14 mouse cellular contexts compared by ENCODE assay signal in the genomic region with DNA sequence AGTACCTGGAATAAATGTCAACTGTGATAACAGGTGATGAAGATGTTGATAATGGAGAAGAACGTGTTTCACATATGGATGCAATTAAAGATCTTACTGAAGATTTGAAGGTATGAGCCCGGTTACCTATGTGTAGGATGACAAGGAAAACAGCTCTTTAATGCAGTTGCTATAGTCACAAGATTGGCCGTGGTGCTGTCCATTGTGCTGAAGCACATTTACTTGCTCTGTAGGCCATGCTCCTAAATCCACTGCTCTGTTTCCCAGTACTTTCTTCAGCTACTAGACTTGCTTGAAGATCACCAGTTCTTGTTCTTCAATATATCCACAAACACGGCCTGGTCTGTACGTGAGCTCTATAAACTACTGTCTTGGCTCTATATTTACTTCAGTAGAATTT.
DNase-seq lines count a peak whose midpoint lies in the region; ATAC-seq lines count a peak whose summit lies in the region.
"Had no signal": no experiment of that assay in that cellular context is flagged by ENCODE, and none has a peak within 500 bp of the region (broad histone marks: within the 10 kb centered on the region; RNA-seq: fewer than 3 reads in every experiment).

No protein-coding gene starts in this region.

- H3K36me3 ChIP-seq in liver, embryonic 12.5 days: no peaks in the 10 kb centered on the region
- no peaks in the 10 kb centered on the region for H3K36me3 ChIP-seq in neural tube, embryonic 11.5 days (ENCODE audit: control insufficient read depth, insufficient read depth, low read length)
- H3K36me3 ChIP-seq: forebrain, embryonic 10.5 days; hindbrain, embryonic 15.5 days; limb, embryonic 13.5 days had no signal

- H3K27ac ChIP-seq in liver, embryonic 12.5 days: no peak overlapping the region
- H3K27ac ChIP-seq in neural tube, embryonic 11.5 days (ENCODE audit: low read depth, low read length): no peak overlapping the region
- H3K27ac ChIP-seq: forebrain, embryonic 10.5 days; hindbrain, embryonic 15.5 days; limb, embryonic 13.5 days; macrophage had no signal

- no peaks in the 10 kb centered on the region for H3K27me3 ChIP-seq in liver, embryonic 12.5 days (replicated peaks)
- no peaks in the 10 kb centered on the region for H3K27me3 ChIP-seq in neural tube, embryonic 11.5 days (ENCODE audit: control insufficient read depth, insufficient read depth, low read length)
- H3K27me3 ChIP-seq: hindbrain, embryonic 15.5 days; limb, embryonic 13.5 days had no signal

- WGBS in liver, embryonic 12.5 days (ENCODE audit: insufficient replicate concordance): 46% methylated on average over 5 of the region's 5 CpGs
- WGBS in neural tube, embryonic 11.5 days: 63% methylated on average over 5 of the region's 5 CpGs

- H3K4me3 ChIP-seq in liver, embryonic 12.5 days: no peak overlapping the region
- H3K4me3 ChIP-seq in neural tube, embryonic 11.5 days (ENCODE audit: low read depth, low read length): no peak overlapping the region
- H3K4me3 ChIP-seq: forebrain, embryonic 10.5 days; hindbrain, embryonic 15.5 days; limb, embryonic 13.5 days had no signal

- no peaks in the 10 kb centered on the region for H3K9me3 ChIP-seq in liver, embryonic 12.5 days (replicated peaks)
- H3K9me3 ChIP-seq in neural tube, embryonic 11.5 days (ENCODE audit: control insufficient read depth, low read length): no peaks in the 10 kb centered on the region
- H3K9me3 ChIP-seq: forebrain, embryonic 10.5 days; hindbrain, embryonic 15.5 days; limb, embryonic 13.5 days had no signal

- ATAC-seq in liver, embryonic 12.5 days: no peak
- ATAC-seq in neural tube, embryonic 11.5 days (ENCODE audit: insufficient read depth, low FRiP score, low TSS enrichment): no peak

- intact Hi-C loops in left cerebral cortex, postnatal 10 days (cut with DNase I): no loop called here

- no peak overlapping the region for H3K4me2 ChIP-seq in liver, embryonic 12.5 days
- no peak overlapping the region for H3K4me2 ChIP-seq in neural tube, embryonic 11.5 days (ENCODE audit: low read depth)
- H3K4me2 ChIP-seq: hindbrain, embryonic 15.5 days; limb, embryonic 13.5 days had no signal

- H3K9ac ChIP-seq in liver, embryonic 12.5 days: no peak overlapping the region
- H3K9ac ChIP-seq in neural tube, embryonic 11.5 days (ENCODE audit: low read length): no peak overlapping the region
- H3K9ac ChIP-seq: hindbrain, embryonic 15.5 days; limb, embryonic 13.5 days had no signal

- peak; percentile 29 for DNase-seq in adrenal gland, postnatal 10 days
- no peak for DNase-seq in adrenal gland, adult 18-20 months (ENCODE audit: low spot score in 2 of 2)
- peak; percentile 26 for DNase-seq in liver
- DNase-seq in embryo, embryonic 10.5 days (ENCODE audit: low spot score): peak; percentile 77
- DNase-seq in neural tube, embryonic 11.5 days (ENCODE audit: low spot score): peak; percentile 26
- DNase-seq in left cerebral cortex, postnatal 10 days (ENCODE audit: extremely low spot score in 1 of 2, low spot score in 2 of 2): no peak
- no peak for DNase-seq in spleen, postnatal 14 days (ENCODE audit: low spot score in 2 of 2)
- DNase-seq: cerebellum, postnatal 25 days; heart, adult 11 months had no signal

- H3K4me1 ChIP-seq in liver, embryonic 12.5 days: no peaks in the 10 kb centered on the region
- no peaks in the 10 kb centered on the region for H3K4me1 ChIP-seq in neural tube, embryonic 11.5 days (ENCODE audit: control insufficient read depth, insufficient read depth, low read length)
- H3K4me1 ChIP-seq: forebrain, embryonic 10.5 days; hindbrain, embryonic 15.5 days; limb, embryonic 13.5 days had no signal

Comparison
In these comparisons a context has a peak if more than half of its experiments do, and no peak if none do; other contexts are left out.
1. DNase-seq: peak in adrenal gland, postnatal 10 days (single experiment), liver (single experiment), embryo, embryonic 10.5 days (single experiment) and neural tube, embryonic 11.5 days (single experiment); none in adrenal gland, adult 18-20 months (0 of 2), left cerebral cortex, postnatal 10 days (0 of 2) and spleen, postnatal 14 days (0 of 2).